Mouse (Mus musculus): Measurements from ENCODE around the gene Ppp1r21. TPM values are rescaled to one million over a fixed set of nuclear protein-coding genes. Genes with fewer than 3 reads are reported as not detected.

Gene Ppp1r21
- polyA plus RNA-seq, 1 experiment: 5.4 TPM

DNA sequence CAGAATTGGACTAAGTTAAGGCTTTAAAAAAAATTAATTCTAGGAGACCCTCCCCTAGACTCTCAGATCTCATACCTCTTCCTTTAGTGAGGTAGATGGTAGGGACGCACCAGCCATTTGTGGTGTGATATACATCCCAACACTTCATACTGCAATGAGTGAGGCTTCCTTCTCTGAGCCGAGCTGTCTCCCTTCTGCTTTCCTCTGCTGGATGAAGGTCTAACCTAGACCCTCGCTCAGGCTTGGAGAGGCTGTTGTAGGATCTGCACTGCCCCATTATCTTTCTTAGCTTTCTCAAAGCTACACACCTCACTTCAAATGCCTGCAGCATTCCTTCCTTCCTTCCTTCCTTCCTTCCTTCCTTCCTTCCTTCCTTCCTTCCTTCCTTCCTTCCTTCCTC is 83.8 kb downstream of the Ppp1r21 start:
- TF ChIP-seq GATA1 (IDR thresholded peaks at IDR 0.05; ENCODE audit: low read length): no peak

DNA sequence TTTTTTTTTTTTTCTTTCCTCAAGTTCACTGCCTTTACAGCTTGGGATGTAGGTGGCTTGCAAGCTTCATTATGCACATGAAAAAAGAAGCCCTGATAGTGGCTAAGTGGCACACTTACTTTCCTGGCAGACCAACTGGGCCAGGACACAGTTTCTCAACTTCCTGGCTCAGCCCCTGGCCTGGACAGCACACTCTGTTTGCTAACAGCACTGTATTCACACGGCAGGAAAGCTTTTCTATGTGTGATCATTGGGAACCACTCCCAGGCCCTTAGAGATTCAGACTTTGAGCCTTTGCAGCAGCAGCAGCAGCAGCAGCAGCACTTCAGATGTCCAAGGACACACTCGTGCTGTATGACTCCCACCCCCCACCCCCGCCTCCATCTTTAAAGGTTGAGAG is 84.3 kb downstream of the Ppp1r21 start:
- TF ChIP-seq GATA1 (IDR thresholded peaks at IDR 0.05; ENCODE audit: low read length): no peak

DNA sequence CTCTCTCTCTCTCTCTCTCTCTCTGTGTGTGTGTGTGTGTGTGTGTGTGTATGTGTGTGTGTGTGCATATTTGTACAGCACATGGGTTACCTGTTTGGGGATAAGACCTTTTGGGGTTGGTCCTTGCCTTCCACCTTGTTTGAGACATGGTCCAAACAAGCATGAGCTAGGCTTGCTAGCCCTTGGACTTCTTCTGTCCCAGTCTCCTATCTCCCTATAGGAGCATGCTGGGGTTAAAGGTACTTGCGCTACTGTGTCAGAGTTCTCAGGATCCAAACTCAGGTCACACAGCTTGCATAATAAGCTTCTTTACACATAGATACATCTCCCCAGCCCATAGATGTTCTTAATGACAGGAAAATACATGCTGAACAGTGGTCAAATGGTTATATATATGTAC is 84.8 kb downstream of the Ppp1r21 start:
- no peak for TF ChIP-seq GATA1 (IDR thresholded peaks at IDR 0.05; ENCODE audit: low read length)

DNA sequence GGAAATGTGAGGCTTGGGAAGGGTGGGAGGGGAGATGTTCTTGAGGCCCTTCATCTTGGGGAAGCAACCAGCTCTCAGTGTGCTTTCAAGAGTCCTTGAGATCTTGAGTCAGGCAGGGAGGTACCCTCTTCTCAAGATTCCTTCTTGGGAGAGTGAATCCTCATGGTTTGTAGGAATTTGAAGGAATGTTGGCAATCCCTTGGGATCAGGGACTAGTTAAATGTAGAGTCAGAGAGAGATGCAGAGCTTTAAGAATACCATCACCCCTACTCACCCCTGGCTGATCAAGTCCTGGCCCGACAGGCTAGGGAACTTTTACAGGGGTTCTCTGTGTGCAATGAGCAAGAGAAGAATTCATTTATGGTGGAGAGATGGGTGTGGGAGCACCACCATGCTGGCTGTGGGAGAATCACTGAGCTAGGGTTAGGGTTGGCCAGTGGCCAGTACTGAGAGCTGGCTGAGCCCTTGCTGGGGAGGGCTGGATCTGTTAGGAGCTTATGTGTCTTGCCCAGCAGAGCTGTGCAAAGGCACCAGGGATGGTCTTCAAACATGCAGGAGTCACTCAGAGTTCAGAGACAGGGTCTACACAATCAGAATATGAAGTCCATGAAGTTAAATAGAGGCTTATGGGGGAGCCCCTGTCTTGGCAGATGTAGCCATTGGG is 85.7 kb downstream of the Ppp1r21 start:
- TF ChIP-seq GATA1 (IDR thresholded peaks at IDR 0.05; ENCODE audit: low read length): no peak

DNA sequence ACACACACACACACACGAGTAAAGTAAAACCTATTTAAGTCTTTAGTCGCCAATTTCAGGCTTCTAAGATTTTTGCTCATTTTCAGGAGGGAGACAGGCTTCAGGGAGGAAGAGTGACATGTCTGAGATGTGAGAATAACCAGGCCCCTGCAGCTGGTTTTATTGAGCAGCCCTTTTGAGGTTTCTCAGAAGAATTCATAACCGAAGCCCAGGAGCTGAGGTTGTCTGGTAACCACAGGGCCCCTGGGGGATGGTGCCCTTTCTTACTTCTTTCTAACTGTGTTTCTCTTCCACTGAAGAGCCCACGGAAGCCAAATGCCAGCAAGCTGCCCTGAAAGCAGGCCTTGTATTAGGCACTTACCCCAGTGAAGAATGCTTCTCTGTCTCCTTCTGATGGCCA is 91.0 kb downstream of the Ppp1r21 start:
- TF ChIP-seq GATA1 (IDR thresholded peaks at IDR 0.05; ENCODE audit: low read length): no peak

DNA sequence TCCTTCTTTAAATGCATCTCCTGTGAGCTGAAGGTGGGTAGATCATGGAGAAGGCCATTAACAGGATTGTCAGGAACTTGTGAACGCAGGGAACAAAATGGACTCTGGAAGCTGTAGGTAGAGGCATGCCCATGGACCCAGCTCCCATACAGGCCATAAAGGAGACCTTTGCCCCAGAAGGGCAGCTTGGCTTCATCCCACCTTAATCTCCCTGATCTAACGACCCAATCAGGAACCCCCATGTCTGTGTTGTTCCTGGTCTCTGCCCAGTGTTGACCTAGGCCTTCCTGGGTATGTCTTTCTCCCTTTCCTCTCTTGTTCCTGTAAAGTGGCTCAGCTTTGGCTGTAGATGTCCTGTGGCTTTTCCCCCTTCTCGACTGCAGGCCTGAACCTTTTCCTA is 91.5 kb downstream of the Ppp1r21 start:
- no peak for TF ChIP-seq GATA1 (IDR thresholded peaks at IDR 0.05; ENCODE audit: low read length)

DNA sequence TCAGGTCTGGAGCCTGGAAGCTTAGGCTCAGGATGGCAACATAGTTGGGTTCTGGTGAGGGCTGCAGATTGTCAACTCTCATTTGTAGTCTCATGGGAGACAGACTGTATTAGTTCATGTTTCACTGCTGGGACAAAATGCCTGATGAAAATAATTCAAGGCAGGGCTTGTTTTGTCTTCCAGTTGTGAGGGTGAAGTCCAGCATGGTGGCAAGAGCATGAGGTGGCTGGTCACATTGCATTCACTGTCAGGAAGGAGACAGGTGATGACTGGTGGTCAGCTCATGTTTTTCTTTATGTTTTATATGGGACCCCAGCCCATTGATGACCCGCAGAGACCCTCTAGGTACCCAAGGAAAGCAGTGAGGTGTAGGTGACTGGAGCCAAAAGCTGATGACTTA is 92.8 kb downstream of the Ppp1r21 start:
- TF ChIP-seq GATA1 (IDR thresholded peaks at IDR 0.05; ENCODE audit: low read length): no peak

DNA sequence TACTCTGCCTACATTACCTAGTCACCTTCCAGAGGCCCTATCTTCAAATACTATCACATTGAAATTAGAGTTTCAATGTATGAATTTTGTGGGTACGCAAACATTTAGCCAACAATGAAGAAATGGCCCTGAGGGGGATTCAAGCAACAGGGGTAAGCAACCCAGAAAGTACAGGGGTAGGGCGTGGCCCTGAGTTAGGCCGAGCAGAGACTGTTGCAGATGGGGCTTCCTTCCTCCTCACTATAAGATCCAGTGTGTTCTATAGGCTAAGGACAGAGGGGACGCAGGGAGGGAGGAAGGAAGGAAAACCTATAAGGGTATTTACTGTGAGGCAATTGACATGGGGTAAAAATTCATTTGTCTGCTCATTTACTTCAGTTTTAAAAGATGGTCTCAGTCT is 94.5 kb downstream of the Ppp1r21 start:
- TF ChIP-seq GATA1 (IDR thresholded peaks at IDR 0.05; ENCODE audit: low read length): no peak

DNA sequence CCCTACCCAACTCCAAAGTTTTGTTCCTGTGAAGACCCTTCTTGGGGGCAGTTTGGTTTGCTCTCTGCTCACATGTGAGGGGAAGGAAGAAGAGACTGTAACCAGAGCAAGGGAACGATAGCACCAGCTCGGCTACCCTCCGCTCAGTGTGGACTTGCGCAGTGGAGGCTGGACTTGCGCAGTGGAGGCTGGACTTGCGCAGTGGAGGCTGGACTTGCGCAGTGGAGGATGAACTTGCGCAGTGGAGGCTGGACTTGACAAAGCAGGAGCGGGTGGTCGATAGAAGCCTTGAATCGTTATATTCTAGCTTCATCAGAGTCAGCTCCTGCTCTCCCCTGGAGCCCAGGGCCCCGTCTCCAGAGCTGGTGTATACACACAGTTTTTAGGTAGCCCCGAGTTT is 95.4 kb downstream of the Ppp1r21 start:
- TF ChIP-seq GATA1 (IDR thresholded peaks at IDR 0.05; ENCODE audit: low read length): no peak

DNA sequence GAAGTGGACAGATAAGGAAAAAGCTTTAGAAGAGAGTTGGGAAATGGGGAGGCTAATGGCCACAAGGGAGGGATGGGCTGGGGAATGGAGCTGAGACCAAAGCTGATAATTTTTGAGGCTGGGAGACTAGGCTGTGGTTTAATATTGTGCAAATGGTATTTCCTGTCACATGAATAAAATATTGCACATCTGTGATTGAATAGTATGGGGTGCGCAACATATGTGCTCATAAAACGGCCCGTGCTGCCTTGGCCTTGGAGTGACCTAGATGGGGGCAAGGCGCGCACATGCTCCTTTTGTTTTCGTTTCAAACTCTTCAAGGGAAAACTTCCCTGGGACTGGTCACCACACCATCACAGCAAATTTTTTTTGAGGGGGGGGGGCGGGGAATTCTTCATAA is 96.0 kb downstream of the Ppp1r21 start:
- TF ChIP-seq GATA1 (IDR thresholded peaks at IDR 0.05; ENCODE audit: low read length): no peak

DNA sequence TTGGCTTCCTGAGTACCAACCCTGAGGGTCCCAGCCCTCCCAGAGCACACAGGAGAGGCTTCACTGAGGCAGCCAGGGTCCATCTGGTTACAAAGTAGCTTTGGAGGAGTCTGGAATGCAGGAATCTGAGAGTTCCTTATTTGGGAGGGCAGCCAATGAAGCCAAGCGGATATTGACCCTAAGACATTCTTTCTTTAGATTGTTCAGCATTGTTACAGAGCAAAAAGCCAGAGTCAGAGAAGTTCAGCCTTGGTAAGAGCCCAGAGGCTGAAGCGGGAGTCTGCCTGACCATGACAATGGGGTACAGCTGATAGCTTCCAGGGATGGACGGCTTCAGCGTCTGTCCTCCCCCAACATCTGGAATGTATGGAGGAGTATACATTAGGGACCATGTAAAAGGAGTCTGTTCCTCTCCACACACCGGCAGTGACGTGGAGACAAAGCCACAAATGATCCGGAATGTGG is 96.5 kb downstream of the Ppp1r21 start:
- no peak for TF ChIP-seq GATA1 (IDR thresholded peaks at IDR 0.05; ENCODE audit: low read length)

DNA sequence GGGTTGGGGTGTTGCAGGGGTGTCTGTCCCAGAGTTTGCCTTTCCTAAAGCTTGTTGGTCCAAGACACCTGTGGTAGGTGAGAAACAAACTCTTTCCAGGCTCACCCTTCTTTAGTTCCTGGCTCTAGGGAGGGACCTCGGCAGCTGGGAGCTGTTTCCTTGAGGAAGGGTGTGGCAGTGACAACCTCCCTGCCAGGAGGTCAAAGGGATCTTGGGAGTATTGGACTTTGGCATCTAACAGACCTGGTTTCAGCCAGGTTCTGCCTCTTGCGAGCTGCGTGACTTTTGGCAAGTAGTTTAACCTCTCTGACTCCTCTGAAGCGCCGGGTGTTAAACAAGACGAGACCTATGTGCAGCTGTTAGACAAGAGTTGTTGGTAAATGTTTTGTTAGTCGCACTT is 97.2 kb downstream of the Ppp1r21 start:
- no peak for TF ChIP-seq GATA1 (IDR thresholded peaks at IDR 0.05; ENCODE audit: low read length)

DNA sequence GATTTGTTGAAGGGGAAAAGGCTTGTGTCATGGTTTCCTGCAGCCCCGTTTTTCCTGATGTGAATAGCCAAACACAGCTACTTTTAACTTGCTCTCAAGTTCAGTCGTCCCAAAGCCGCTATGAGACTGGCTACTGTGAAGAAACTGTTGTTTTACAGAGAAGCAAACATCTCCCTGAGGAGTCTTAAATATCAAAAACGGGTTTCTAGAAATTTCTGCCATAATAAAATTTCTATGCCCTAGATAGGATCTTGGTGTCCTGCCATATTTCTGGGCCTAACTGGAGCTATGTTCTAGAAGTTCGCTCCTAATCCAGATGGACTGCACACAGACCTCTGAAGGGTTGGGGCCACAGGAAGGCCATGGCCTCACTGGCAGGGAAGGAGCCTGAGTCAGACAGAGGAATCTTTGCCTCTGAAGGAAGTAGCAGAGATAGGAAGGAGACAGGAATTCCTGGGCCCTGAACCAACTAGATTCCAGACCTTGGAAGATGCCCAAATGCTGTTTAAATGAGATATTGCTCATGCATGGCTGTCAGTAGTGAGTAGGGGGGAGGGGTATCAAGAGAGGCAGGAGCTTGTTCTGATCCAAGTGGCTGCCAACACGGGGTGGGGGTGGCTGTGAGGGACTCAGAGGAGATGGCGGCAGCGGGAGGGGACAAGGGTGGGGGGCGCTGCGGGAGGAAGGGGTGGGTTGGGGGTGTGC is 98.9 kb downstream of the Ppp1r21 start:
- no peak for TF ChIP-seq GATA1 (IDR thresholded peaks at IDR 0.05; ENCODE audit: low read length)

DNA sequence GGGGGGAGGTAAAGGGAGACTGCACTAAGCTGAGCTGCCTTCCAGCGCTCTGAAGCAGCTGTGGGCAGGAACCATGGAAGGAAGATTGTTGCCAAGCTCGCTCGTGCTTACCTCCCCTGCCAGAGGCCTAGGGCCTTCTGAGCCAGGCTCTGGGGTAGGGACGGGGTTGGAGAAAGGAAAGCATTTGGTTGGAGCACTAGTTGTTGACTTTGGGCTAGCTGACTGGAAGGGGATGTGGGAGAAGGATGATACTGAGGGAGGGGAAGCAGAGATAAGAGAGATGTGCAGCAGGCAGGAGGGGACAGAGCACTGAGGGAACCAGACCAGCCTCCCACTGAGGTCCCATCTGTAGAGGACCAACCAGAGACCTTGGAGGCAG is 99.5 kb downstream of the Ppp1r21 start:
- TF ChIP-seq GATA1 (IDR thresholded peaks at IDR 0.05; ENCODE audit: low read length): no peak

DNA sequence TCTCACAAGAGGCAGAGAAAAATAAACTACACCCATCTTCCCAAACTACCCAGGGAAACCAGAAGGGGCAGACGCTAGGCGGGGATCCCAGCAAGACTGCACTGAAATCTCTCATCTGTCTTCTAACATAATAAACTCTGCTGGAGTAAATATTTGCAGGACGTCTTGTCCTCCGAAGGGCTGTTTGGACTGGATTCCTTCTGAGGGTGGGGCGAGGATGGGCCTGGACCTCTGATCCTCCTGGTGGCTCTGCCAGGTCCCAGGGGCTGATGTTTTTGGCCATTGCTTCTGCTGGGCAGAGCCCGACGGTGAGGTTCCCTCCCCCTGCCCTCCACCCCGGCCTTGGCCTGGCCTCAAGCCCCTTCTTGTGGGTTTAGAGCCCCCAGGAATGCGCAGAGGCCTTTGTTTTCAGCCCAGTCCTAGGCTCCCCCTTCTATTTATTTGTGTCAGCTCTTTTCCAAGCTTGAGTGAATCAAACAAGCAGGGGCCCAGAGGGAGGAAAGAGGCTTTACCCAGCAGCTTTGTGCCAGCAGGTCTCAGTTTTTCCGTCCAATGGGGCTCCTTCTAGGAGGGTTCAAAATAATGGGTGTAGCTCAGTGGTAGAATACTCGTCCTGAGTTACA is 100.1 kb downstream of the Ppp1r21 start:
- TF ChIP-seq GATA1 (IDR thresholded peaks at IDR 0.05; ENCODE audit: low read length): no peak

DNA sequence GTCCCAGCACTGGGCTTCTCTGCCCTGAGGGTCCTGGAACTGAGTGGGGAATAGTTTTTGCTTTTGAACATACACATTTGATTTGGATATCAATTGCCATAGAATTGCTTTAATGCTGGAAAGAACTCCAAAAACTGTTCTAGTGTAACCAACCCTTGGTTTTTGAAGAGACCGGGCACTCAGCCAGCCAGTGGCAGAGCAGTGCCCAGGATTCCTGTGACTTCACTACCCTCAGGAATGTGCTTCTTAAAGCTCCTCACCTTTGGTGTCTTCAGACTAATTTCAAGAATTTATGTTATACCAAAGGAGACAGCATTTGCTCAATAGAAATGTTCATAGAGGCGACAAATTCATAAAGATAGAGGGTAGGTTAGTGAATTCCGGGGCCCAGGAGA is 100.6 kb downstream of the Ppp1r21 start:
- TF ChIP-seq GATA1 (IDR thresholded peaks at IDR 0.05; ENCODE audit: low read length): no peak

DNA sequence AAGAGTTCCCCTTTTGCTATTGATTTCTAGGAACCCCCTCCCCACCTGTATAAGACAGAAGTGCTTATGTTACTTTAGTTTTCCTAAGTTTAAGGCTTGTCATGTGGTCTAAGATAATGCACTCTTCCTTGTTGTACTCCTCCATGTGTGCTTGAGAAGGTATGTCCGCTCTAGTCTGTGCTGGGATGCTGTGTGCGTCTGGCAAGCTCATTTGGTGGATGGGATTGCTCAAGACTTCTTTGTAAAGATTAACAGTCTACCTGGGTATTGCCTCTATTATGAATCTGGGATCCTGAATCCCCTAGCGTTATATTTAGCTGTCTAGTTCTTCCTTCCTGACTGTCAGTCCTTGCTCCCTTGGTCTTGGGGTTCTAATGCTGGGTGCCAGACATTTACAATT is 102.7 kb downstream of the Ppp1r21 start:
- no peak for TF ChIP-seq GATA1 (IDR thresholded peaks at IDR 0.05; ENCODE audit: low read length)

All from G1E-ER4 (cell line).